Mouse (Mus musculus): Measurements from ENCODE around the gene Tshr. TPM values are rescaled to one million over a fixed set of nuclear protein-coding genes. Genes with fewer than 3 reads are reported as not detected.
A peak's percentile ranks its signal among the peaks of the same experiment; 100 is the strongest.
"Not testable (repeated sequence)": the region's sequence is repeated elsewhere in the genome, so short reads cannot be mapped to it uniquely, and the experiment has no call there.

Tshr gene
- 0.01 TPM for polyA plus RNA-seq (2021)

DNA sequence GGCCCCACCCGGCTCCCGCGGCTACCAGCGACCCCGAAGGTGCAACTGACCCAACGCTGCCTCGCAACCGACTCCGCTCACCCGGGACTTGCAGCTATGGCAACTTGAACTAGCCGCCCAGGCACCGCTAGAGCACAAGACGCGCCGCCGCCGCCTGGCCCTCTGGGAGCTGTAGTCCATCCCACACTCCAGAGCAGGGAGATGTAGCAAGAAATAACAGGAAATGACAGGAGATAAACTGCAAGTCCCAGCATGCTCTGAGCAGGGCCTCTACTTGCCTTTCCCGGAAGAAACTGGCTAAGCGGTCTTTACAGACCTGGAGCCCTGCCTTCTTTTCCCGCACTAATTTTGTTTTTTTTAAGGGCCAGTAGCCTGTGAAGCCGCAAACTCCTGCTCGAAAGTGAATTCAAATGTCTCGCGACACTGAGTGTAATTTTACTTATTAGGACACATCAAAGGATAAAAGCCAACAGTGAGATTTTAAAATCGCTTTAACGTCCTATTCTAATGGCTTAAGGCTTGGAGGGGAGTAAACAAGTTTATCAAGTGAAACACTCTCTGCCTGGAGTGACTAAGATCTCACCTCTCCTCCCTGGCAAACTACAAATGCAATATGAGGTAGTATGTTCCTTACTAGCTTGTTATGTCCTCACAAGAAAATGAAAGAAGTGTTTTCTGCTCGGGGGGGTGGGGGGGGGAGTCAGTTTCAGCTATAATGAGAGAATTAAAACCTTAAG, at the start of gene Tshr, which contains the start of gene Cep128:
Tshr (plus strand) TSS at position 283 of the 737 bp plus-strand sequence.
Cep128 (minus strand) TSS at position 129 of the 737 bp plus-strand sequence.
- POLR2A ChIA-PET: no interaction called here
- ATAC-seq (peak; percentile 100), DNase-seq (ENCODE audit: low read depth, low spot score) (peak; percentile 75)
- no peak for TF ChIP-seq CTCF (IDR thresholded peaks at IDR 0.05)
- H3K27me3 ChIP-seq: peaks cover 6% of the 10 kb centered on the region
- in situ Hi-C loops (cut with MboI; ENCODE audit: low pct_unique_long_range_greater_than_20kb): no loop called here
- CTCF ChIA-PET: no interaction called here

DNA sequence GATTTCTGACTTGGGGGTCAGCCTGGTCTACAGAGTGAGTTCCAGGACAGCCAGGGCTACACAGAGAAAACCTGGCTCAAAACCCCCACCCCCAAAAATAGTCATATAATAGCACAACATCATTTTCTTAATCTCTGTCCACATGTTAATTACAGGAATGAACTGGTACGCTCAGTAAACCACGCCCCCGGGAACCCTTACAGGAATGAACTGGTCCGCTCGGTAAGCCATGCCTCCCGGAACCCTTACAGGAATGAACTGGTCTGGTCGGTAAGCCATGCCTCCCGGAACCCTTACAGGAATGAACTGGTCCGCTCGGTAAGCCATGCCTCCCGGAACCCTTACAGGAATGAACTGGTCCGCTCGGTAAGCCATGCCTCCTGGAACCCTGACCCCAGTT, 45.7 kb upstream of the Tshr start:
- CTCF ChIA-PET; POLR2A ChIA-PET; in situ Hi-C loops (cut with MboI; ENCODE audit: low pct_unique_long_range_greater_than_20kb); DNase-seq (ENCODE audit: low read depth, low spot score); H3K27me3 ChIP-seq; ATAC-seq: not testable (repeated sequence)

DNA sequence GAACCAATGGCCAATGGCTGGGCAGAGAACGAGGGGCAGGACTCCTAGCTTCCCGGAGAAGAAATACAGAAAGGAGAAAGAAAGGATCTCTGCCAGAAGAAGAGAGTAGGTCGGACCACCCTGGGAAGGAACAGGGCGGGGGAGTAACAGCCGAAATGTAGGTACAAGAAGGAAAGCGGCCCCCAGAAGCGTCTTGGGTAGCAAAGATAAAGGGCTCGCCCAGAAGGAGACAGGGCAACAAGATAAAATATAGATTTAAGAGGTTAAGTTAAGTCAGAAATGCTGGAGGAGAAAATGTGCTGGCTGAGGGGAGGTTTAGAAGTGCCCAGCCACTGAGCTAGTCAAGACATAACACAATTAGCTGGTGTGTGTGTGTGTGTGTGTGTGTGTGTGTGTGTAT, 30.6 kb upstream of the Tshr start:
- ChIA-PET CTCF (interaction anchor here (1.2 kb wide), 1 partner anchor 12 kb away, joined by 4 read pairs; no protein-coding TSS in a partner anchor), POLR2A (no interaction called here)
- no peaks in the 10 kb centered on the region for H3K27me3 ChIP-seq
- in situ Hi-C loops (cut with MboI; ENCODE audit: low pct_unique_long_range_greater_than_20kb): no loop called here
- TF ChIP-seq CTCF (IDR thresholded peaks at IDR 0.05): no peak
- ATAC-seq (no peak), DNase-seq (ENCODE audit: low read depth, low spot score) (no peak)

DNA sequence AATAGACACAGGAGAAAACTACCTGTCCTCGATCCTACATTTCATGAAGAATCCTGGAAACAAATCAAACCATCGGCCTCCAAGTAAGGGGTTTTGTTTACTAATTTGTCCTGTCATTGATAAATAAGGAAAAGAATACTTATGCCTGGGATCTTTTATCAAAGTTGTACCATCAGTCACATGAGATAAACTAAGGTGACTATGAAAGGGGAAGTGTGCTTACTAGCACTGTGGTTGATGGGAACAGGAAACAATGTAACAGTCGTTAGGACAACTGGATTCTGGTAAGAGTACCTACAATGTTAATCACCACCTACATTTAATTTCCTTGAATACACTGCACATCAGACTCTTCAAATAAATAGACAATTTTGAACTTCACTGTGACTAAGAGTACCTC, 15.2 kb upstream of the Tshr start:
- ATAC-seq (no peak), DNase-seq (ENCODE audit: low read depth, low spot score) (no peak)
- CTCF ChIA-PET: no interaction called here
- no peak for TF ChIP-seq CTCF (IDR thresholded peaks at IDR 0.05)
- POLR2A ChIA-PET: no interaction called here
- in situ Hi-C loops (cut with MboI; ENCODE audit: low pct_unique_long_range_greater_than_20kb): no loop called here
- H3K27me3 ChIP-seq: no peaks in the 10 kb centered on the region

DNA sequence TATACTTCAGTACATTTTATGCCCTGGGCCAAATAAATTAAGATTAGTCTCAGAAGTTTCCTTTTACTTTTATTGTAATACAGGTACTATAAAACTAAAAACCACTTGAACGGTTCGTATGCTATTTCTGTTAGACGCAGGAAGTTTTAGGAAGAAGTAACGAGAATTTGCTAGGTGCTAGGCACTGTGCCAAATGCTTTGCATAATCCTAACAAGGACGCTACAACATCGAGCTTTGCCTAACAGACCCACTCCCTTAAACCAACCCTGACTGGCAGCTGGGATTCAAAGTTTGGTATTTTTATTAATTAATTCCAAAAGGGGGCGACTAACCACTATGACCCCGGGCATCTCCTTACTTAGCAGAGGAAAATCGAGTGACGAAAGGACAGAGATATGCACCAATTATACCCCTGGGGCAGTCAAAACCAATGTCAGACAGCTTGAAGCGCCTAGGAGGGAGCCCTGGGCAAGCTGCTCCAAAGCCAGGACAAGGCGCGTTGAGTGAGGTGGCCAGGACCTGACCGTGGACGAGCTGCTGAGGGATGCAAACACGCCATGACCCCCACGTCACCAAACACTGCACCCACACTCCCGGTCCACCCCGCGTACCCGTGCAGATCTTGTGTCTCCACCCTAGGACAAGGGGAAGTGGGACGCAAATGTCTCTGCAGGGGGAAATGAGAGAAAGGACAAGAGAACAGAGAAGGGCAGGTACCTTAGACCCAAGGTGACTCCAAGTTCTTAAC, 673 bp upstream of the Tshr start:
- ATAC-seq: peak; percentile 27
- ChIA-PET POLR2A (no interaction called here), CTCF (no interaction called here)
- no peak for TF ChIP-seq CTCF (IDR thresholded peaks at IDR 0.05)
- in situ Hi-C loops (cut with MboI; ENCODE audit: low pct_unique_long_range_greater_than_20kb): no loop called here
- peaks cover 6% of the 10 kb centered on the region for H3K27me3 ChIP-seq
- DNase-seq (ENCODE audit: low read depth, low spot score): no peak

DNA sequence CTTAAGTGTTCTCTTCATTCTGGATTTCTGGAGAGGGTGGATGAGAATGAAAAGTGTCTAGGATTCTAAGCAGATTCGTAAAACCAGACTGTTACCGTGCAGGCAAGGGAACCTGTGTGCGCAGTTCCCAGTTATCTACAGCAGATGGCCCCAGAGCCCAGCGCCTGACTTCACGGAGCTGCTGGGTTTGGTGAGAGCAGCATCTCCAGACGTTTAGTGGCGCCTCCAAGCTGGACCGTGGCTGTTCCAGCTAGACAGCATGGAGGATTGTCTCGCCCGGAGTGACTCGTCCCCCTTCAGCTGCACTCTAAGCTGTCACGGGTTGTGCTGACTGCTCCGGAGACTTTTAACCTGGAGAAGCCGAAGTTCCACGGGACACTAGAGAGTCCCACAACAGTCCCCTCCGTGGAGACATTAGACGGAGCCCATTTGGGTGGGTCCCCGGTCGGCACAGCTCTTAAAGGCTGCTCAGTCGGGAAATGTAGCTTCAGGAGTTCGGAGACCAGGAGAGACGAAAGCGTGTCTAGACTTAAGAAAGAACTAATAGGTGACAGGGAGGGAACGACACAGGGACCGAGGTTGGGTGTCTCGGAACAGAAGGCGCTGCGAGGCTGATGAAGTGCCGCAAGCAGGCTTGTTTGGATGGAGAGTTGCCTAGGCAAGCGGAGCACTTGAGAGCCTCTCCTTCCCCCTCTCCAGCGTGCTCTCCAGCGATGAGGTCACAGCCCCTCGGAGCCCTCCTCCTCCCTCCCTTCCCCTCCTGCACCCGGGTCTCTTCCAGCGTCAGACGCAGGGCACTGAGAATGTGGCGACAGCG, 16.1 kb downstream of the Tshr start:
- no peak for DNase-seq (ENCODE audit: low read depth, low spot score)
- peaks cover 48% of the 10 kb centered on the region for H3K27me3 ChIP-seq
- in situ Hi-C loops (cut with MboI; ENCODE audit: low pct_unique_long_range_greater_than_20kb): loop anchor here (25.0 kb wide), 1 partner anchor 387 kb away; the partner anchor contains the start of gene Ston2
- ATAC-seq: peak; percentile 97
- TF ChIP-seq CTCF (IDR thresholded peaks at IDR 0.05): peak; percentile 91
- POLR2A ChIA-PET: no interaction called here
- CTCF ChIA-PET: interaction anchor here (0.6 to 1.6 kb wide), 6 partner anchors 11 to 23 kb away, joined by 3 to 6 read pairs (median 3); no protein-coding TSS in a partner anchor

DNA sequence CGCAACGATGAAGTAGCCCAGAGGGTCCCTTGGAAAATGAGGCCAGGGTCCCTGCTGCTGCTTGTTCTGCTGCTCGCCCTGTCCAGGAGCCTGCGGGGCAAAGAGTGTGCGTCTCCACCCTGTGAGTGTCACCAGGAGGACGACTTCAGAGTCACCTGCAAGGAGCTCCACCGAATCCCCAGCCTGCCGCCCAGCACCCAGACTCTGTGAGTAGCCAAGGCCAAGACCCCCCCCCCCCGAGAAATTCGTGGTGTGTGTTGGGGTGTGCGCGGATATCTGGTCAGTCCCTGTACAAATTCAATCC, 16.6 kb downstream of the Tshr start:
- no peak for TF ChIP-seq CTCF (IDR thresholded peaks at IDR 0.05)
- ChIA-PET POLR2A (no interaction called here), CTCF (interaction anchor here (1.2 to 1.6 kb wide), 2 partner anchors 10 to 18 kb away, joined by 3 to 6 read pairs; no protein-coding TSS in a partner anchor)
- ATAC-seq (no peak), DNase-seq (ENCODE audit: low read depth, low spot score) (no peak)
- in situ Hi-C loops (cut with MboI; ENCODE audit: low pct_unique_long_range_greater_than_20kb): loop anchor here (25.0 kb wide), 1 partner anchor 386 kb away; the partner anchor contains the start of gene Ston2
- peaks cover 48% of the 10 kb centered on the region for H3K27me3 ChIP-seq

DNA sequence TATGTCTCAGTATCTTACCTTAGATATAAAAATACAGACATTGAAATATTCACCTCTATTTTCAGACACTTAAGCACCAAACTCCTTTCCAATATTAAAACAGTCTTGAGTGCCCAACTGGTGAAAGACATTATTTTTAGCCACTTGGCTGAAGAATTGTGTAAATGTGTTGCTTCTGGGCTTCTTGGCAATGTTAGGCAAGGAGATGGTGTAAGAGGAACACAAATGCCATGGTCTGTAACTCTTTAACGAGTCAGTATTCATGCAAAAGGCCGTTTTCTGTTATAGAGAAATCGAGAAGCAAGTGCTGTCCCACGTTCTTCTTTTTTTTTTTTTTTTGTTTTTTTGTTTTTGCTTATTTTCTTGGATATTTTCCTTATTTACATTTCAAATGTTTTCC, 25.9 kb downstream of the Tshr start:
- no peak for TF ChIP-seq CTCF (IDR thresholded peaks at IDR 0.05)
- ChIA-PET CTCF (no interaction called here), POLR2A (no interaction called here)
- no peak for ATAC-seq
- DNase-seq (ENCODE audit: low read depth, low spot score): no peak
- peaks cover 16% of the 10 kb centered on the region for H3K27me3 ChIP-seq
- in situ Hi-C loops (cut with MboI; ENCODE audit: low pct_unique_long_range_greater_than_20kb): loop anchor here (25.0 kb wide), 1 partner anchor 377 kb away; the partner anchor contains the start of gene Ston2

DNA sequence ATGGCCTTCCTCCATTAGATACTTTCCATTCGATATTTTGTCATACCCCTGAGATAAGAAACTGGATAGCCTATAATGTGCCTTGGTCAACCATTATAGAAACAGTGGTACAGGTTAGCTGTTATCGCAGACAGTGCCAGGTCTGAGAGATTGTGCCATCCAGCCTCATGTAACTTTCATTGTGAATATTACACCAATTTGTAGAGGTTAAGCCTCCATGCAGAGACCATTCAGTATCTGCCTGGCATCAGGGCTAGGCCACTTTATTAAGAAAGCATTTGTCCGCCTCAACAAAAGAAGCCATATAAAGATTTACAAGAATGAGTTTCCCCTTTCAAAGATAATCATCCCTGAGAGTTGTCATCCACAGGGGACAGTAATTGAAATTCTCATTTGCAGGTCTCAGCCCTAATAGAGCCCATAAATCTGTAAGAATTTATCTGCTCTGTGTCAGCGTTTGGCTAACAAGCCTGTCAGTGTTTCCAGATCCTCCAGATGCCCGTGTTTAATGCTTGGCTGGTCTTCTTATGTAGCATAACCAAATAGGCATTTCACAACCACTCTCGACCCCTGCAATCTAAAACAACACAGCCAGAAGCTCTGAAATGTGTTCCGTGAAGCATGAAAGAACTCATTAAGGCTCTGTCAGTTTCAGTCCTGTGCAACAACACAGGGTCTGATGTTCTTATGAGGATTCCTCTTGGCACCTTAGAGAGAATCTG, 28.3 kb downstream of the Tshr start:
- ATAC-seq (peak; percentile 96), DNase-seq (ENCODE audit: low read depth, low spot score) (peak; percentile 91)
- H3K27me3 ChIP-seq: peaks cover 29% of the 10 kb centered on the region
- ChIA-PET POLR2A (no interaction called here), CTCF (no interaction called here)
- in situ Hi-C loops (cut with MboI; ENCODE audit: low pct_unique_long_range_greater_than_20kb): loop anchor here (25.0 kb wide), 1 partner anchor 375 kb away; the partner anchor contains the start of gene Ston2
- TF ChIP-seq CTCF (IDR thresholded peaks at IDR 0.05): no peak

DNA sequence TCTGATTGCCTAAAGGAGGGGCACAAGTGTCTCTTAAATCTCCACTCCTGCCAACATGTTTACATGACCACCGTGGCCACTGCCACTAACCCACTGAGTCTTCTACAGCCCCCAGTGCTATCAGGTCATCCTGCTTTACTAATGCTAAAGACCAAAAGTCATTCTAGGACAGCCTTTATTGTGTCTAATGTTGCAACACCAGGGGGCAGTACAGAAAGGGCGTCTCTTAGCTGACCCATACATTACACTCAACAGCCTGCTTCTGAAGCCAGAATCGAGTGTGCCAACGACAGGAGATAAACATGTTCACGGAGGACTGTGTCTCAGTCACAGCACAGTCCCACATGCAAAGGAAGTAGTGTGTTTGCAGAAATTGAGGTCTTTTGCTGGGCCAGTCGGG, 30.7 kb downstream of the Tshr start:
- ATAC-seq: no peak
- DNase-seq (ENCODE audit: low read depth, low spot score): no peak
- in situ Hi-C loops (cut with MboI; ENCODE audit: low pct_unique_long_range_greater_than_20kb): loop anchor here (25.0 kb wide), 1 partner anchor 372 kb away; the partner anchor contains the start of gene Ston2
- no peak for TF ChIP-seq CTCF (IDR thresholded peaks at IDR 0.05)
- peaks cover 35% of the 10 kb centered on the region for H3K27me3 ChIP-seq
- POLR2A ChIA-PET: no interaction called here
- CTCF ChIA-PET: no interaction called here

Data from Patski (cell line).